Mouse (Mus musculus) lung, embryonic 14.5 days (tissue): ENCODE measurements around the gene Adap1. TPM values are rescaled to one million over a fixed set of nuclear protein-coding genes. Genes with fewer than 3 reads are reported as not detected.

Experiments
- ATAC-seq: fragments of 200-750 bp; cut with Nextera tagmentation; 2 replicates; pipeline ENCODE4 v1.8.0; 2017; ENCODE audit warnings: mild to moderate bottlenecking, moderate TSS enrichment, moderate library complexity; ENCODE audit not compliant: insufficient read depth
- DNase-seq: peaks from one replicate; pipeline ENCODE4 v3.0.0-alpha.2; 2015
- H3K27ac ChIP-seq: fragments of 300-500 bp; sonication (generic); 2 replicates; pipeline ENCODE4 v1.5.1; 2014; ENCODE audit warnings: low read depth, mild to moderate bottlenecking, moderate library complexity
- H3K27me3 ChIP-seq: fragments of 300-500 bp; sonication (generic); 2 replicates; pipeline ENCODE4 v1.6.1; 2014; ENCODE audit warnings: low read length, control low read depth; ENCODE audit not compliant: insufficient read depth
- H3K36me3 ChIP-seq: fragments of 300-500 bp; sonication (generic); 2 replicates; pipeline ENCODE4 v1.6.1; 2014; ENCODE audit warnings: control low read depth; ENCODE audit not compliant: insufficient read depth
- H3K4me1 ChIP-seq: fragments of 300-500 bp; sonication (generic); 2 replicates; pipeline ENCODE4 v1.6.1; 2014; ENCODE audit warnings: antibody characterized with exemption, control low read depth; ENCODE audit not compliant: insufficient read depth
- H3K4me2 ChIP-seq: fragments of 300-500 bp; sonication (generic); 2 replicates; pipeline ENCODE4 v1.6.1; 2014; ENCODE audit warnings: mild to moderate bottlenecking
- H3K4me3 ChIP-seq: fragments of 300-500 bp; sonication (generic); 2 replicates; pipeline ENCODE4 v1.5.1; 2014; ENCODE audit warnings: low read depth, low read length
- H3K9ac ChIP-seq: fragments of 300-500 bp; sonication (generic); 2 replicates; pipeline ENCODE4 v1.6.1; 2014
- H3K9me3 ChIP-seq: fragments of 300-500 bp; sonication (generic); 2 replicates; pipeline ENCODE4 v1.6.1; 2016; ENCODE audit warnings: low read depth, low read length, control low read depth
- CTCF ChIP-seq: IDR thresholded peaks from 2 replicates; pipeline ENCODE4 v1.5.1; 2016; ENCODE audit warnings: antibody characterized with exemption, low read depth
- WGBS: fragments of 180-500 bp; shearing (Covaris S2); extraction: QIAGEN DNeasy Blood & Tissue Kit; methylation state at CpG from one replicate; pipeline ENCODE4 v1.1.7; 2014; 5-methylcytosine and 5-hydroxymethylcytosine counted together
- polyA plus RNA-seq: library from polyadenylated mRNA; unstranded; fragments of >200 nt; fragmentation: Nextera tagmentation; extraction: Ambion mirVana; gene quantifications from 2 replicates; pipeline ENCODE4 v1.2.1, GENCODE M21; 2014

Adap1 gene
- polyA plus RNA-seq, 1 experiment from 2014 or later = 3.6 TPM

GRCm38 (mm10) chr5:139256211-139256765 is 69.1 kb downstream of the Adap1 start:
- peaks cover 9% of the 10 kb centered on the region for H3K4me1 ChIP-seq
- no peak overlapping the region for H3K4me2 ChIP-seq
- H3K27ac ChIP-seq = no peak overlapping the region
- H3K27me3 ChIP-seq = no peaks in the 10 kb centered on the region
- TF ChIP-seq CTCF = no peak
- DNase-seq = no peak
- no peaks in the 10 kb centered on the region for H3K9me3 ChIP-seq
- H3K9ac ChIP-seq = no peak overlapping the region
- ATAC-seq = no peak
- 76% methylated on average over 3 of the region's 3 CpGs for WGBS
- H3K36me3 ChIP-seq = peaks cover 29% of the 10 kb centered on the region
- H3K4me3 ChIP-seq = no peak overlapping the region

- WGBS = 78% methylated on average over 6 of the region's 6 CpGs
- no peak for DNase-seq
- Histone ChIP-seq H3K27ac (no peak overlapping the region), H3K9ac (no peak overlapping the region), H3K4me3 (no peak overlapping the region), H3K9me3 (no peaks in the 10 kb centered on the region), H3K4me2 (no peak overlapping the region), H3K36me3 (peaks cover 27% of the 10 kb centered on the region), H3K4me1 (peaks cover 9% of the 10 kb centered on the region), H3K27me3 (no peaks in the 10 kb centered on the region)
- no peak for TF ChIP-seq CTCF
- ATAC-seq = no peak
These were observed 69.6 kb downstream of the Adap1 start for GRCm38 (mm10) chr5:139255777-139256176.

GRCm38 (mm10) chr5:139254938-139255337 is 70.5 kb downstream of the Adap1 start:
- peaks cover 9% of the 10 kb centered on the region for H3K4me1 ChIP-seq
- DNase-seq = no peak
- peaks cover 27% of the 10 kb centered on the region for H3K36me3 ChIP-seq
- no peaks in the 10 kb centered on the region for H3K27me3 ChIP-seq
- peak; percentile 18; the same call in 1 of the 2 replicates for TF ChIP-seq CTCF
- H3K4me2 ChIP-seq = 0 out of 2 replicates have a peak overlapping the region, but pooled peaks have one; percentile 3
- WGBS = 84% methylated on average over 6 of the region's 6 CpGs
- H3K9ac ChIP-seq = no peak overlapping the region
- no peak overlapping the region; the same call in 1 of the 2 replicates for H3K27ac ChIP-seq
- H3K9me3 ChIP-seq = no peaks in the 10 kb centered on the region
- H3K4me3 ChIP-seq = no peak overlapping the region
- ATAC-seq = no peak

GRCm38 (mm10) chr5:139253301-139253741 is 72.1 kb downstream of the Adap1 start:
- Histone ChIP-seq H3K4me2 (peak overlapping the region; percentile 98), H3K27me3 (no peaks in the 10 kb centered on the region), H3K4me3 (peak overlapping the region; percentile 68), H3K4me1 (peaks cover 9% of the 10 kb centered on the region), H3K27ac (peak overlapping the region; percentile 89), H3K9me3 (no peaks in the 10 kb centered on the region), H3K36me3 (peaks cover 38% of the 10 kb centered on the region), H3K9ac (peak overlapping the region; percentile 78)
- TF ChIP-seq CTCF = no peak
- 0 out of 2 replicates have a peak, but pooled peaks have one; percentile 18 for ATAC-seq
- 4% methylated on average over 6 of the region's 6 CpGs for WGBS
- DNase-seq = peak; percentile 85

- Histone ChIP-seq H3K4me1 (peaks cover 9% of the 10 kb centered on the region), H3K36me3 (peaks cover 42% of the 10 kb centered on the region)
- peak; percentile 15; the same call in 1 of the 2 replicates for ATAC-seq
These were observed 72.5 kb downstream of the Adap1 start for GRCm38 (mm10) chr5:139252910-139253245.

GRCm38 (mm10) chr5:139252081-139252909 is 73.1 kb downstream of the Adap1 start, which contains the start of gene Get4:
TSS of gene Get4 (plus strand) at chr5:139252324.
- H3K27me3 ChIP-seq = no peaks in the 10 kb centered on the region
- H3K9me3 ChIP-seq = no peaks in the 10 kb centered on the region
- DNase-seq (peak; percentile 100), ATAC-seq (peak; percentile 95)
- under 1% methylated on average over 90 of the region's 90 CpGs for WGBS
- peak within 1 kb of the TSS; percentile 89 for H3K27ac ChIP-seq
- H3K4me1 ChIP-seq = peaks cover 9% of the 10 kb centered on the region
- no peak for TF ChIP-seq CTCF
- H3K4me2 ChIP-seq = peak within 1 kb of the TSS; percentile 98
- peak within 1 kb of the TSS; percentile 68 for H3K4me3 ChIP-seq
- H3K36me3 ChIP-seq = peaks cover 47% of the 10 kb centered on the region
- H3K9ac ChIP-seq = peak within 1 kb of the TSS; percentile 78

More at GRCm38 (mm10) chr5:139252910-139253245, 72.5 kb downstream of the Adap1 start:
- no peak for DNase-seq
- peak overlapping the region; percentile 98 for H3K4me2 ChIP-seq
- H3K9ac ChIP-seq = peak overlapping the region; percentile 78
- TF ChIP-seq CTCF = no peak
- WGBS = under 1% methylated on average over 7 of the region's 7 CpGs
- peak overlapping the region; percentile 89 for H3K27ac ChIP-seq
- no peaks in the 10 kb centered on the region for H3K9me3 ChIP-seq
- no peaks in the 10 kb centered on the region for H3K27me3 ChIP-seq
- peak overlapping the region; percentile 68 for H3K4me3 ChIP-seq

- Histone ChIP-seq H3K27ac (peak overlapping the region; percentile 70), H3K9me3 (no peaks in the 10 kb centered on the region), H3K9ac (peak overlapping the region; percentile 63), H3K4me3 (peak overlapping the region; percentile 68), H3K4me2 (peak overlapping the region; percentile 98), H3K36me3 (peaks cover 49% of the 10 kb centered on the region), H3K4me1 (peaks cover 9% of the 10 kb centered on the region), H3K27me3 (no peaks in the 10 kb centered on the region)
- 0% methylated on average over 8 of the region's 8 CpGs for WGBS
- no peak for DNase-seq
- peak; percentile 25 for ATAC-seq
- peak; percentile 42 for TF ChIP-seq CTCF
These were observed 73.7 kb downstream of the Adap1 start for GRCm38 (mm10) chr5:139251736-139252080.
